Mouse (Mus musculus) left cerebral cortex, adult 8-10 months (tissue): ENCODE measurements around the gene Smtn. TPM values are rescaled to one million over a fixed set of nuclear protein-coding genes. Genes with fewer than 3 reads are reported as not detected.
A peak's percentile ranks its signal among the peaks of the same experiment; 100 is the strongest.

ENCODE experiments used
- DNase-seq, 2 experiments: peaks; one replicate each; pipeline ENCODE4 v3.0.0; 2022; ENCODE audit warnings: low spot score in 2 of 2
- total RNA-seq, 4 experiments: library from RNA; stranded (reverse); gene quantifications; 2 replicates each; pipeline ENCODE4 v1.2.4; 2022

The Smtn gene
- total RNA-seq, 4 experiments from 2014 or later = 5.2 to 11.0 (median 7.2) TPM

DNA sequence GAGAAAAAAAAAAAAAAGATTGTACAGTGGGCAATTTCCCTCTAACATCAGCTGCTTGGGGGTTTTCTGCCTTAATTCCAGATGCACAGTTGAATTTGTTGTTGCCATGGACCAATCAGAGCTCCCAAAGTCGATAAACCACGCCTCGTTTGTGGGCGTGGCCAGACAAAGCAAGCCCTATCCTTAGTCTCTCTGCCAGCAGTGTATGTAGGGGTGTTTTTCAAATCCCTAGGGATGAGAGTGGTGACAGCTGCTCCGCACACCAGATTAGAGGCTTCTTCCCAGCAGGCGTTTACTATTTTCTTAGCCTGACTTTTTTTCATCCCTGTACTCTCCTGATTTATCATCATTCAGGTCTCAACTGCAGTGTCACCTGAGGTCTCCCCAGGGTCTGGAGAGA lies 7.6 kb upstream of the Smtn start:
- no peak for DNase-seq

DNA sequence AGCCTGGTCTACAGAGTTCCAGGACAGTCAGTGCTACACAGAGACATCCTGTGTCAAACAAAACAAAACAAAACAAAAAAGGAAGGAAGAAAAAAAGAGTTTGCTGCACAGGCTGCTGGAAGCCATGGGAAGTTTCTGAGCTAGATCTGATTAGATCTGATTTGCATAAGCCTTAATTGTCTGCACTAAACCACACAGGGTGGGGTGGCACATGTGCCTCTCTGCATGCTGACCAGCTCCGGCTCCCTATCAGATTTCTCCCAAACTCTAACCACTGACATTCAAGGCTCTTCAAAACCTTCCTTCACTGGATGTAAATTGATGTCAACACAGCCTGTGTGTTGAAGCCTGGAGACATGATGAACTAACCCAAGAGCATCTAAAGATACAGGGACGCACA lies 6.6 kb upstream of the Smtn start:
- DNase-seq = no peak

DNA sequence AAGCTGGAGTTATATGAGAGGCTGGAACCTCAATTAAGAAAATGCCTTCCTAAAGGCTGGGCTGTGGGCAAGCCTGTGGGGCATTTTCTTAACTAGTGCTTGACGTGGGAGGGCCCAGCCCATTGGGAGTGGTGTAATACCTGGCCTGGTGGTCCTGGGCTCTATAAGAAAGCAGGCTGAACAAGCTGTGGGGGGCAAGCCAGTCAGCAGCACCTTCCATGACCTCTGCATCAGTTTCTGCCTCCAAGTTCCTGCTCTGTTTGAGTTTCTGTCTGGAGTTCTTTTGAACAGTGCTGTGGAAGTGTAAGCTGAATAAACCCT lies 5.8 kb upstream of the Smtn start:
- DNase-seq = no peak

GRCm38 (mm10) chr11:3545531-3546241 lies 5.3 kb upstream of the Smtn start:
- no peak for DNase-seq

- no peak for DNase-seq
Observed at GRCm38 (mm10) chr11:3544409-3544808, 4.0 kb upstream of the Smtn start.

GRCm38 (mm10) chr11:3543001-3543400 lies 2.6 kb upstream of the Smtn start:
- DNase-seq = no peak

GRCm38 (mm10) chr11:3541932-3542331 lies 1.5 kb upstream of the Smtn start:
- DNase-seq = no peak

- DNase-seq = no peak
Observed at GRCm38 (mm10) chr11:3539826-3540196, 601 bp downstream of the Smtn start.

DNA sequence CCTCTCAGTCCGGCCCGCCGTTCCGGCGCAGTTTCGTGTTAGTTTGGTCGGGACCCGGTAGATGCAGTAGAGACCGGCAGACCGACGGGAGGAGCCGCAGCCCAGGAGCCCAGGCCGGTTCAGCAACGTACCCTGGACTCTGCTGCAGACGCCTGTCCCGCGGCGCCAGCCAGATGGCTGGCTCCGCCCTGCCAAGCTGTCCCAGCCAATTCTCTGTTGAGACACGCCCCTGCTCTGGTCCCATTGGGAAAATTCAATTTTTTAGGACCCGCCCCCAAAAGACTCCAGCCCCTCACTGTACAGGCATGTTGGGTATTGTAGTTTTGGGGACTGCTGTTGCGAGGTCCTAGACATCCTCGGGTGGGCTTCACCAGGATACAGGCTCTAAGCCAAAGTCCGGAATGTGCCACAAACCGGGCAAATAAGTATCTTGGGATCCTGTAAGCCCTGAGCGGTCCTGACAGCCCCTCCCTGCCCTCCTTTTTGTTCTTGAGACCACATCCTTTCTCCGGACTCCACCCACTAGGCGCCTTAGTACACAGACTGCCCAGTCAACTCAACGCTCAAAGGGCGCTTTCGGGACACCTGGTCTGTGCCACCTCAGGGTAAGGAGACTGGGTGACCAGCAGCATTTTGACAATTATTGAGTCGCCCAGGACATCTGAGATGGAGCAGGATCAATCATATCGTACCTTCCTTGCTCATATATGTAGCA lies 1.1 kb downstream of the Smtn start:
- peak; percentile 67 to 88 for DNase-seq

DNA sequence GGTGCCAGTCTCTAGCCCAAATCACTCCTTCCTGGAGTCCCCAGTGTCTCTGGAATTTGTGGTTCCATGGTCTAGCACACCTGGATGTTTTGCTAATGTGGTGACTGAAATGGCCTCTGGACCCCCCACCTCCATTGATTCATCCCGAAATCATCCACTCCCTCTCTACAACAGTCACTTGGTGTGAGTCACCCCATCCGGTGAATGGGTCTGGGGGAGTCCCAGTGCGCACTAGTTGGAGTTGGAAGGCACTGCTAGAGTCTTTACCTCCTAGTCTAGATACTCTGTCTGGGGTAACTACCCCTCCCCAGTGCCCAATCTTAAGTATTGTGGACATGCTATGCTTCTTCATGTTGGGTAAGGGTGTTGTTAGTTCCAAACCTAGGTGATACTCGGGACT lies 2.1 kb downstream of the Smtn start:
- DNase-seq = no peak

- DNase-seq = no peak
Observed at GRCm38 (mm10) chr11:3537711-3538110, 2.7 kb downstream of the Smtn start.

GRCm38 (mm10) chr11:3536745-3537333 lies 3.6 kb downstream of the Smtn start:
- no peak for DNase-seq

GRCm38 (mm10) chr11:3536082-3536481 lies 4.3 kb downstream of the Smtn start:
- no peak for DNase-seq

- DNase-seq = peak; percentile 86 to 91
Observed at GRCm38 (mm10) chr11:3535406-3535986, 4.9 kb downstream of the Smtn start.

GRCm38 (mm10) chr11:3534956-3535355 lies 5.5 kb downstream of the Smtn start:
- no peak for DNase-seq

DNA sequence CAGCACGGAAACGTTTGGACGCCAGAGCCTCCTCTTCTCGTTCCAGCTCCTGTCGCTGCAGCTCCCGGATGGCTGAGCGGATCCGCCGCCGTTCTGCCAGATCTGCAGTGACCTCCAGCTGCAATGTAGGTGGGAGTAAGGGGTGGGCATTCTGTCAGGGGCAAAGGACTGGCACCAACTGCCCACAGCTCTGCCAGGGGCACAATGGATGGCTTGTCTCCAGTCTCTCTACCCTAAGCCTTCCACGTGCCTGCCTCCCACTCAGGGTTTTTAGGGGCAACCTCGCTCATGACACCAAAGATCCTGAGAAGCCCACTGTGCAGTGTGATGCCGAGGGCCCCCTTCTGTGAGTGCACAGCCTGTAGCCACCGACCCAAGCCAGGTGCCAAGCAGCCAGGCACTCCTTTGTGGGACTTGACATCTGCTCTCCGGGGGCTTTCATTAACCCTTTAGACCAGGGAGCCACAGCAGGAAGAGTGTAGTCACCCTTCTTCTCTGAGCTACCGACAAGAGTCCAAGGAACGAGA lies 6.9 kb downstream of the Smtn start:
- DNase-seq = no peak

GRCm38 (mm10) chr11:3532101-3532931 lies 8.1 kb downstream of the Smtn start:
- DNase-seq = no peak

DNA sequence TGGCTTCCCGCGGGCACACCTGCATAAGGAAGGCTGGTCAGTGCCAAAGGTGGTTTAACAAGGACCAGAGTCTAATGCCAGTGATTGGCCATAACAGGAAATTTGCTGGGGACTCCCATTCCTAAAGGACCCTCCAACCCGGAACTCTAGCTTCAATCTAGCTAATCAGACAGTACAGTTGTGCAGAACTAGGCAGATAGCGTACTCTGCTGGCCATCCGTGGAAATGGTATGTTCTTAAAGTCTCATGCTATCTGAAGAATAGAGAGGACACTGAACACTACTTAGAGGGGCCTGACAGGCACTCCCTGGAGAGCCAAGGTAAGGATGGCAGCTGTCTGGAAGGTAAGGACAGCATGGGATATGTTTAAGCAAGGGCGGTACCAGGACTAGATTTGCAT lies 8.8 kb downstream of the Smtn start:
- DNase-seq = no peak

GRCm38 (mm10) chr11:3530731-3531130 lies 9.7 kb downstream of the Smtn start:
- DNase-seq = no peak

DNA sequence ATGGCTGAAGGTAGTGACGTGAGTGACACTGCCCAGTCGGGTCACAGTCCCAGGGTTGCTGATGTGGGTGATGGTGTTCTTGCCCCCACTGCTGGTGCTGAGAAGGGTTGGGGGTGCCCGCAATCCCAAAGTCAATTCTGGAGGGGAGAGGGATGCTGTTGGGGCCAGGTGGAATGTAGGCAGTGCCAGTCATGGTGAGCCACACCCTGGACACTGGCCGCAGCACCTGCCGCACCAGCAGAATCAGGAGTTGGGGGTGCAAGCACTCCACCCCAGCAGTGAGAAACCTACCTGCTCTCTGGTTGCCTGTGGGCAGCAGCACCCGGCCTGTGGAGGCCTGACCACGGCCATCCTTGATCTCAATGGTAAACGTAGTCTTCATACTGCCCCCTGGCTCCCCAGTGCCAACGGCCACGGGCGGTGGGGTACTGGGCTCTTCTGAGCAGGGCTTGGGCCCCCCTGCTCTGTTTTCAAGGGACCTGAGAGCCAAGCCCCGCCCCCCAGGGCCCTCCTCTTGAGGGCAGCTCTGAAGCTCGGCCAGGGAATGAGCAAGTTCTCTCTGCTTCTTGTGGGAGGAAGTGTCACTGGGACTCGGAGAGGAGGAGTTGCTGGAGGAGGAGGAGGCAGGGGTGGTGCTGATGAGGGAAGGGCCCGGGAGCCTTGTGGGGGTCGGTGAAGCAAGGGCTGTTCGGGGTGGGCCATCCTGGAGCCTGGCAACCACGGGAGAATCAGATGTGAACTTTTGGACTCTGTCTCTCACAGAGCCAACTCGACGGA lies 10.7 kb downstream of the Smtn start:
- DNase-seq = no peak

DNA sequence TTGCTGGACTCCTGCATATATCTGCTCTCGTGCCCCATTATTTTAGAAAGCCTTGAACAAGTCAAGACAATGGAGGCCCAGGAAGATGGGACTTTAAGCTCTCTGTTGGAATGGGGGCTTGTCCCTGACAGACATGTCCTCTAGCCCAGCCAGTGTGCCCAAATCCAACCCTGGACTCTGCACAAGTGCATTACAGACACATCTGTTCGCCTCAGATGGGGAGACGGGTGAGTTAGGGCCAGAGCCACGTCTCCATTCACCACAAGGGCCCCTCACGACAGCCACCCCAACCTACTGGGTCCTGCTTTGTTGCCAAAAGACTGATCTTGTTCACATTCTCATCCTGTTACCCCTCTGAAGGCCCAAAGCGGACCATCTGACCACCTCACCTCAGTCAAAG lies 12.2 kb downstream of the Smtn start:
- no peak for DNase-seq
